Mouse (Mus musculus): Measurements from ENCODE around the gene Tescl.

DNA sequence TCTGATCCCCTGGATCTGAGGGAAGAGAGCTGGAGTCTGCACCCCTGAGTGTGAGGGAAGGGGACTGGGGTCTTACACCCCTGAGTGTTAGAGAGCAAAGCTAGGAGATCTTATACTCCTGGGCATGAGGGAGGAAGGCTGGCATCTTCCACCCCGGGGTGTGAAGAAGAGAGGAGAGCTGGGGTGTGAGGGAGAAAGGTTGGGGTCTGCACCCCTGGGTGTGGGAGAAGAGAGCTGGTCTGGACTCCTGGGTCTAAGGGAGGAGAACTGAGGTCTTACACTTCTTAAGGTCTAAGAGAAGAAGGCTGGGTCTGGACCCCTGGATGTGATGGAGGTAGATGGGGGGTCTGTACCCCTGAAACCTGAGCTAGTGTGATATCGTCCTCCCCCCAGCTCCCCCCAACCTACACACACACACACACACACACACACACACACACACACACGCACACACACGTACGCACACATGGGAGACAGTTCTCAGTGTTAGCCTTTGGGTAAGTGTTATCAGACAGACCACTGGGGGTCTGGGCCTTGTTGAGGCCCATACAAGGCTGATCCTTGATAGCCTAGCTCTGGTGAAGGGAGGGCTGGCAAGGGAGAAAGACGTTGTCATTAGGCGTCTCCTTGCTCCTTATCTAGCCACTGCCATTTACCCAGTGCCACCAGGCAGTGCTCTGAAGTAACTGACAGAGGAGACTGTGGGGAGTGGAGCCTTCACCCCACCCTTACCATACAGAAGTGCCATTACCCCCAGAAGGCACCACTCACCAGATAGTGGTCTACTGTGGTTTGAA, 37.5 kb upstream of the Tescl start:
- TF ChIP-seq POLR2A (IDR thresholded peaks at IDR 0.05; ENCODE audit: borderline replicate concordance, low read depth, low read length) (no peak), CTCF (IDR thresholded peaks at IDR 0.05; ENCODE audit: low read depth, low read length) (no peak)
